Mouse (Mus musculus) frontal cortex, adult 2 months (tissue): ENCODE results near the gene Atat1. TPM values are rescaled to one million over a fixed set of nuclear protein-coding genes. Genes with fewer than 3 reads are reported as not detected.

ENCODE experiments used
- DNase-seq, 2 experiments: peaks; one replicate each; pipeline ENCODE4 v3.0.0; 2022; ENCODE audit warnings: low spot score in 1 of 2; ENCODE audit errors: extremely low spot score in 1 of 2
- polyA plus RNA-seq: library from polyadenylated mRNA; depleted of rRNA; stranded (reverse); fragments of >200 nt; gene quantifications from 2 replicates; pipeline ENCODE4 v1.2.3, GENCODE M21; 2012

Atat1 gene
- polyA plus RNA-seq, 1 experiment: 109 TPM

DNA sequence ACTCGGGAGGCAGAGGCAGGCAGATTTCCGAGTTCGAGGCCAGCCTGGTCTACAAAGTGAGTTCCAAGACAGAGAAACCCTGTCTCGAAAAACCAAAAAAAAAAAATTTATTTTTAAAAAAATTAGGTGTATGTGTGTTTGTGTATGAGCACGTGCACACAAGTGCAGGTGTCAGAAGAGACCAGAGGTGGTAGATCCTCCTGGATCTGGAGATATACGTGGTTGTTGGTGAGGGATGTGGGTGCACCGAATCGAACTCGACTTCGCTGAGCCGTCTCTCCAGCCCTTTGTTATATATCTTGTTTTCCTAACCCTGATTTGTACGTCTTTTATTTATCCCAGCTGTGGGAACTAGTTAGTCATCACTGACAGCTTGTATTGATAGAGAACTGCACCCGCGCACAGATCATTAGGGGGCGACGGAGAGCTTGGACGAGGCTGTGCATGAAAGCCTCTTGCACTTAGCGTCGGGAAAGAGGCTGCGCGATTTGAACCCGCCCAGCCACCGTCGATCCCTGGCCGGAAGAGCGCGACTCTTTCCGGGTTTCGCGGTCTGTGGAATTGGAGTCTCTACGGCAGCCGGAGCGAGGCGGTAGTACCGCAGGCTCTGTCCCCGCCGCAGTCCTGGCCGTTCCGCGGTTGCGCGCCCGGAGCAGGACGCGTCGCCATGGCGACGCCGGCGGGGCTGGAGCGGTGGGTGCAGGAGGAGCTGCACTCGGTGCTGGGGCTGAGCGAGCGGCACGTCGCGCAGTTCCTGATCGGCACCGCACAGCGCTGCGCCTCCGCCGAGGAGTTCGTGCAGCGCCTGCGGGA, 30.4 kb downstream of the Atat1 start, which contains the start of gene Dhx16:
Gene Dhx16, plus strand, starts transcription at position 575 of the 813 bp plus-strand sequence.
- peak; percentile 90 to 97 for DNase-seq

DNA sequence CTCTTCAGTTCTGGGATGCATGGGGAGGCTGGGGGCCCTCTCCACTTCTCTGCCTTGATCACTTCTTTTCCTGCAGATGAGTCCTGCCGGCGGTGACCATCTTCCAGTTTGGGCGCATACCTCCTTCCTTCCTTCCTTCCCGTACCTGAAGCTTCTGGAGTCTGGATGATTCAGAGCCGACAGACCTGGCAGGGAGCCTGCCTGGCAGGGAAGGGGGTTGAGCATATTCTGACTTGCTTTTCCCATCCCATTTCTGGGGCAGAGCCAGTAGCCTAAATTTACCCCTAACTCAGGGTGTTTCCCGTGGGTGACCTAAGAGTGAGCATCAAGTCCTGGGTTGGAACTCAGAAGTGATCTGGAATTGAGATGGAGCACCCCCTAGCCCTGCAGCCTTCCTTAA, 35.2 kb downstream of the Atat1 start:
- peak in 1 of 2 experiments; percentile 81 for DNase-seq

DNA sequence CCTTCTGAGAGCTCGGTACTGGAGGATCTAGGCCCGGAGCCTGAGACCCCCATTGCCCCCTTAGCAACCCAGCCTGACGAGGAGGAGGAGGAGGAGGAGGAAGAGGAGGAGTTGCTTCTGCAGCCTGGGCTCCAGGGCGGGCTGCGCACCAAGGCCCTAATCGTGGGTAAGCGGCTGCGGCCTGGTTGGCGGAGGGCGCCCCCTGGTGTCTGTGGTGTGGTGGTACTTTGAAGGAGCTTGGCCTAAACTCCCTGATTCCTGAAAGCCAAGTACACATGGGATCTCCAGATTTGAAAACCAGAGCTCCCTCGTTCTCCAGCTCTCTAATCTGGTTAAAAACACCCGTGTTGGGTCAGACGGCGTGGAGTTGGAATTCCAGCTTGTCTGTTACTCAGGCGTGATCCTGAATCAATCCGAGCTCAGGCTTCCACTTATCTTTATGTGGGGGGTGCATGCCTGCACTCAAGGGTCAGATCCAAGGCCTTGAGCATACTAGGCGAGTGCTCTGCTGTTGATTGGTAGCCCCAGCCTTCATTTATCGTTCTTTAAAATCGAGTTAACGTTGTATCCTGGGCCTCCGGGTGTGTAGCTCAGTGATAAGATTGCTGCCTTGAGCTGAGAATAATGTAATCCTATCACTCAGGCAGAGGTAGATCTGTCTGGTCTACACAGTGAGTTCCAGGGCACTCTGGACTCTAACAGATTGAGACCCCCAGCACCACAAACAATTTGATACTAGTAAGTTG, 35.9 kb downstream of the Atat1 start:
- peak; percentile 55 to 89 for DNase-seq

DNA sequence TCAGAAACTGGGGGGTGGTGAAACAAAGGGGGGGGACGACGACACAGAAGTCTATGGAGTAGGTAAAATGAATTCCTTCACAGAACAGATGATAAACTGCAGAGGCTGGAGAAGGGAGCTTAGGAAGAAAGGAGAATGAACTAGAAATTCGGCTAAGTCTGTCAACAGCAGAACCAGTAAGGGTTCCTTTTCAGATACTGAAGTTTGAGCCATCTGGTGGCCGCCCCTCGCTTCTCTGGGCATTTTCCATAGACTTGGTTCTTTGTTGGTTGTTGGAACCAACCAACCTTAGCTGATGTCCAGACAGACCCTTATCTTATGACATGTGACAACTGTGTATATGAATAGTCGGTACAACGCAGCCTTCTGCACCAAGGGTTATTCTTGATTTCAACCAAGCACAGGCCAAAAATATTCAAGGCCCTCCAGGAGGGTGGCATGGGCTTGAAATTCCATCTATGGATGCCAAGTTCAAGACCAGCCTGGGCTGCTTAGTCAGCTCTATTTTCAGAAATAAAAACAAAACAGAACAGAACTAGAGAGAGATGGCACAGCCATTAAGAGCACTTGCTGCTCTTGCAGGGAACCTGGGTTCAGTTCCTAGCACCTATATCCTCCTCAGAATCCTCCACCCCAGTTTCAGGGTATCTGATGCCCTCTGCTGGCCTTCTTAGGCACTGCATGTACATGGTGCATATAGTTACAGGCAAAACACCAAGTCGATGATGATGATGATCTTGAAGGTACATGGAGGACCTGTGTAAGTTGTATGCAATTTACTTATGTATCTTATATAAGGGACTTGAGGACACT, 38.8 kb downstream of the Atat1 start:
- no peak for DNase-seq

DNA sequence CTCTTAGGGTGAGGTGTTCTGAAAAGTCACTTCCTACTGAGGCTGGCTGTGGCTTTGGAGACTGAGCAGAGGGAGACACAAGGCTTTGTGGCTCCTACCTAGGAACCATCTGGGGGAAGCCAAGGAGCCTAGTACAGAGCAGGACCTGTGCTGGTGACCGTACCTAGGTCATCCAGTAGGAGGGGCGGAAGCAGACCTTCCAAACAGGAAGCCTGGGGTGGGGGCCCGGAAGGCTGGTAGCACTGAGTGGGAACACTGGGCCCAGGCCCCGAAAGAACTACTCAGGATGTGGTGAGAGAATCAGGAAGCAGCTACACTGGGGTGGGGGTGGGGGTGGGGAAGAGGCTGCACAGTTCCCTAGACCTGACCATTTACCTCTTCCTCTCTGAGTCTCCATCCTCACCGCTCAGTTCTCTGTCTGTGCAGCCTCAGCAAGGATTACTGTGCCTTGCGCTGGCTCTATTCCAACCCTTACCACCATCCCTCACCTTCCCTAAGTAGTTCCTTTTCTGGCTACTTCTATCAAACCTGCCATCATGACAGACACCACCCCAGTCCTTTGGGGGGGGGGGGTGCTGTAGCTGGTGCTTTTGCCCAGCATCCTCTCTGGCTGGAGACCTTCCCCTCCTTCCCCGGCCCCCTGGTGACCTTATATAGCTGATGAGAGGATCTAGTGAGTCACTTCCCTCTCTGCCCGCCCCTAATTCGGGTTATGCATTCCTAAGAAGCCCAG, 39.6 kb downstream of the Atat1 start:
- DNase-seq: peak in 1 of 2 experiments; percentile 24

DNA sequence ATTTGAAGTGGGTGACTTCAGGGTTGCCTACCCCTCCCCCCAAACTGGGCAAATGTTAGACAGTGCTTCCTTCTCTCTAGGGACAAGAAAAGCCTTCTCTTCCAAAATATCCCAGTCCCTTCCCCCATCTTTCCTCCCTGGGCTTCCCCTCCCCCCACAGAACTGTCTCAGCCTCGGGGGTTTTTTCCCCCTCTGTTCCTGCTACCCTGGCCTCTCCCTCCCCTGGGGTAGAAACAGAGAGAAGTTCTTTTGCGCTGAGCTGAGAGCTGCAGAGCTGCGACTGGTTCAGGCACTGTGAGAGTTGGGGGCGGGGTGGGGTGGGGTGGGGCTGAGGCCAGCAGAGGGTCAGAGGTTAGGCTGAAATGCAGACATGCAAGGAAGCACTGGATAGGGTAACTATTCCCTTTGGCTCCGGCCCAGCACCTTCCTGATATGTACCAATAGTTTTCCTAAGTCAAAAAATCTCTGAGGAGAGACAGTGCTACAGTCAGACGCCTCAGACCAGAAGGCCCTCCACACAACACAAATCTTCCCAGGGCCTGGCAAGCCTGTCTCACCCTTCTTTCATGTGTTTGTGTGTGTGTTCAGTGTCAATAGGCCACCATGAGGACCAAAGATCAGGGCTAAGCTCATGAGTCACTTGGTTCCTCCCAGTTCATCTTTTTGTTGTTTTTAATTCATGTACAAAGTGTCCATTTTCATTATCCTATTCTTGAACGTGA, 40.4 kb downstream of the Atat1 start:
- no peak for DNase-seq

DNA sequence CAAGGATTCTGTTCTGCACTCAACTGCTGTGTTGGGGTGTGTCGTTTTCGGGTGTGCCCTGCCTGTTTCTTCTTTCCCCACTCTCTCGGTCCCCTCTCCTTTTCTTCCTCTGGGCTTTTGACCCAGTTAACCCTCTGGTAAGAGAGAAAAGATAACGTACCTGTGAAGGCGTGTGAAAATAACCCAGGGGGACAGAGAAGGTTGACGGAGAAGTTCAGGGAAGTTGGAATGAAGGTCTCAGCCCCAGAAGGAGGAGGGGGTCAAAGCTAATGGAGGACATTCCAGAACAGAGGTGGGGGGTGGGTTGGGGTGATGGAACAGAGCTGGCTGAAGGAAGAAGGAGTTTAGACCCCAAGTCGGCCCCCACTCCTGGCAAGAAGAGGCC, 40.9 kb downstream of the Atat1 start:
- no peak for DNase-seq

DNA sequence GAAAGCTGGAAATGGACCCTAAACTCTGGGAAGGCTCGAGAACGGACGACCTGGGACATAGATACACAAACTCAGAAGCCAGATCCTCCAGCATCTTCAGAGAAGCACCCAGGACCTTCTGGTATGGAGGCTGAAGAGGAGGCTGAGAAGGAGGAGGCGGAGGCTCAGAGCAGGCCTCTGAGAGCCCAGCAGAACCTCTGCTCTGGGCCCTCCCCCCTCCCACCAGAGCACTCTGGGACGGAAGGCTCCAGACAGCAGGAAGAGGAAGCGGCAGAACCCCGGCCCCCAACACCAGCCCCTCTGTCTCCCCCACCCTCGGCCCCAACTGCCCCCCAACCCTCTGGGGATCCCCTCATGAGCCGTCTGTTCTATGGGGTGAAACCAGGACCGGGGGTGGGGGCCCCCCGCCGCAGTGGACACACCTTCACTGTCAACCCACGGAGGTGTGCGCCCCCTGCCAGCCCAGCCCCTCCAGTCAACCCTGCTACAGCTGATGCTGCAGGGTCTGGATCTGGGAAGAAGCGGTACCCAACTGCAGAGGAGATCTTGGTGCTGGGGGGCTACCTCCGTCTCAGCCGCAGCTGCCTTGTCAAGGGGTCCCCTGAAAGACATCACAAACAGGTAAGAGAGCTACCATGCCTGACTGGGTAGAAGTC, 41.6 kb downstream of the Atat1 start:
- DNase-seq: no peak

DNA sequence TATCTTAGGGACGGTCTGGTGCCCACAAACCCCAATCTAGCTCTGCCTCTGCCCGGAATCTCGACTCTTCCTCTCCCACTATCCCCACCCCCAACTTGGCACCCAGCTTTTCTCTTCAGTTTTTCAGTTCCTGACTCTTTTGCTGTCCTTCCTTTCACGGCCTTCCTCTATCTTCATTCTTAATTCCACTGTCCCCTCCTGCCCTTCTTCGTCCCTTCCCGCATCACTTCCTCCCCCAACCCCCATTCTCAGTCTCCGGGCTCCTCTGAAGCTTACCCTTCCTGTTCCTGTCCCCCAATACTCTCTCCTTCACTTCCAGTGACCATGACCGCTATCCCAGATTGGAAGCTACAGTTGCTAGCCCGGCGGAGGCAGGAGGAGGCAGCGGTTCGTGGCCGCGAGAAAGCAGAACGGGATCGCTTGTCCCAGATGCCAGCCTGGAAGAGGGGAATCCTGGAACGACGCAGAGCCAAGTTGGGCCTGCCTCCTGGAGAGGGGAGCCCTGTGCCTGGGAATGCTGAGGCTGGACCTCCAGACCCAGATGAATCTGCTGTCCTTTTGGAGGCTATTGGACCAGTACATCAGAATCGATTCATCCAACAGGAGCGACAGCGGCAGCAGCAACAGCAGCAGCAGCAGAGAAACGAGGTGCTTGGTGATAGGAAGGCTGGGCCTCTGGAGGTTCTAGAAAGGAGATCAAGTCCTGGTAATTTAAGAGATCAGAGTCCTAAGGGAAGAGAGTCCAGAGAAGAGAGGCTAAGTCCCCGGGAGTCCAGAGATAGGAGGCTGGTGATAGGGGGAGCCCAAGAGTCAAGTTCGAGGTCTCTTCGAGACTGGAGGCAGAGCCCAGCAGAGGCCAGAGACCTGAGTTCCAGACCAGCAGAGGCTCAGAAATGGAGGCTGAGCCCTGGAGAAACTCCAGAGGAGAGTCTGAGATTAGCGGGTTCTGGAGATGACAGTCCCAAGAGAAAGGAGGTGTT, 42.7 kb downstream of the Atat1 start:
- peak in 1 of 2 experiments; percentile 30 for DNase-seq

DNA sequence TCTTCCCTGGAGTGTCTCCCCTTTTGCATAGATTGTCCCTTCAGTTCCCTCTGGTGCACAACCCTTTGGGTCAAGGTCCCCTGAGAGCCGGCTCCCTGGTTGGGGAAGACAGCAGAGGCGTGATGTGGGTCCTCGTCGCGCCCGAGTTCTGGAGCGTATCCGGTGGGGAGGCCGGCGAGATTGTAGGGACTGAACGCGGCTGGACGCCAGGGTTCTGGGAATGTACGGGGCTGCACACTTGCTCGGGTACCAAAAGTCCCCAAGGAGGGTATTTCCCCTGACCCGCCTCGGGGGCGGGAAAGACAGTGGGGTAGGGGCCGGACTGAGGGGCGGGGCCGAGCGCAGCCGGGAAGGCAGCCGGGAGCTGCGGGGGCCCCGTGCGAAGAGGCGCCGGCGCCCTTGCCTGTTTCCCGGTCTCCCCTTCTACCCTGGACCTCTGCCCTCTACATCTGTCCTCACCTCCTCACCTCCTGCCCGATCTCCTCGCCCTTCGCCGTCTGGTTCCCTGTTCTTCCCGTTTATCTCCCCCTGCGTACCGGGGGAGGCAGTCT, 43.5 kb downstream of the Atat1 start:
- DNase-seq: peak in 1 of 2 experiments; percentile 23

DNA sequence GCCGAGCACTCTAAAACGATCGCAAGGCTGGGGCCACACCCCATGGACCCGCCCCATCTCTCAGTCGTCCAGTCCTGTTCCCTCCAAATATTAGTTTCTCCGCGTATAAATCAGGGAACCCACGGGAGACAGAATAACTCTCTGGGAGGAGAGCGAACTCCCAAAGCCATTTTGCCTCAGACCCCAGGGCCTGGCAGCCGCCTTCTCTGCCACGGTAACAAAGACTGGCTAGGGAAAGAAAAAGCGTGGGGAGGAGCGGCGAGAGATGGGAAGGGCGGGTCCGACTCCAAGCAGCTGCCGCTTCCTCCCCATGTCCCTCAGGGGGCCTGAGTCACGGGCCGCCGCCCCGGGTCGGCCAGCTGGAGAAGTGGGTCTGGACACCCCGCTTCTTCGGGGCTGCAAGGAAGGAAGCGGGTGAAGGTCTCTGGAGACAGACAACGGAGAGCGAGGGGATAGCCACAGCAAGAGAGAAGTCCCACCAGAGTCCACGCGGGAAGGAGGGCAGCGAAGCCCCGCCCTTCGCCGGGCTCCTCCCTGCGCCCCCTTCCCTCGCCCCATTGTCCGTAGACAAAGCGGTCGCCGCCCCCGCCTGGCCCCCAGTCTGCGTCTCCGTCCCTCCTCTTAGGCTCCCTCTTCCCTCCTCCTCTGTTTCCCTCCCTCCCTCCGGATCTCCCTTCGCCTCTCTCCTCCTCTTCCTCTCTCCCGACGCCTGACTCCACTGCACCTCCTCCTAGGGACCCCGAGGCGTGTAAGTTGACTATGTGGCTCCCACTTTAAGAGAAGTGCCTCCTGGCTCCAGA, 44.2 kb downstream of the Atat1 start, which contains the start of gene Ppp1r18:
Gene Ppp1r18, plus strand, starts transcription at position 113 of the 800 bp plus-strand sequence.
- peak in 1 of 2 experiments; percentile 26 for DNase-seq

DNA sequence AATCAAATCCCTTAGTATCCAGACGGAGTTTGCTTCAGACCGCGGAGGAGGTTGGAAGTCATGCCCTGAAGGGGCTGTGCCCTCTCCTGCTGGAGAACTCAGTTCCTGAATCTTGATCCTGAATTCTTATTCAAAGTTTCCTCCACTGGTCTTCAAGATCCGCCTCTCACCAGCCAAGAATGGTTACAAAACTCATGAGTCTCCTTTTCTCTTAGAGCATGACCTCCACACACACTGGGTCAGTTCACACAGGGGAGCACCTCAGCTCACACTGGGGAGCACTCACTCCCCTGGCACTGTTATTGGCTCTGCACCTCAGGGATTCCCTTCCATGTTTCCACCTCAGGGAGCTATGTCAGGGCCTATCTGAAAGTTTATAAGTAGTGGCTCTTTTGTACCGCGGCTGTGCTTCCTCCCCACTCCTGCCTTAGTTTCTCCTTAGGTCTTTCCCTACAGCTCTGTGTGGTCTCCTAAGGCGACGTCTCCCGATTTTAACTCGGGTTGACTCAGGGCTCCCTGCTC, 45.0 kb downstream of the Atat1 start:
- no peak for DNase-seq

DNA sequence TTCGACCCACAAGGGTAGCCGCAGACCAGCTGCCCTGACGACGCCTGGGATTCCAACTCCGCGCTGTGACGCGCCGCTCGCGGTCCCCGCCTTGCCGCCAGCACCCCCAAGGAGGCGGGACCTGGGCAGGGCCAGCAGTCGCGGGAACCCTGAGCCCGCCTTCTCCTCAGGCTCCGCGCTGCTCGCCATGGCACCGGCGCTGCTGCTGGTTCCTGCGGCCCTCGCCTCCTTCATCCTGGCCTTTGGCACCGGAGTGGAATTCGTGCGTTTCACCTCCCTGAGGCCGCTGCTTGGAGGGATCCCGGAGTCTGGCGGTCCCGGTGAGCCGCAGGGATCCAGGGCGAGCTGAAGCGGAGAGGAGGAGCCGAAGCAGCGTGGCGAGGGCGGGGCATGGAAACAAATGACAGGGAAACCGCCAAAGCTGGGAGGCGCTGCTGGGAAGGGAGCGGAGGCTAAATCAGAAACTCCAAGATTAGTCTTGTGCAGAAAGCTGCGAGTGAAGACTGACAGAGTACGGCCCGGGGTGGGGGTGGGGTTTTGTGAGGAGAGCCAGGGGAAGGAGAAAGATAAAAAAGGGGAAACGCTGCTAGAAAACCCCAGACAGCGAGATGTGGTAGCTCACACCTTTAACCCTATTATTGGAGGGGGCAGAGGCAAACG, 48.5 kb downstream of the Atat1 start, which contains the start of gene Nrm:
Gene Nrm, plus strand, starts transcription at position 121 of the 660 bp plus-strand sequence.
- DNase-seq: peak; percentile 75 to 89

DNA sequence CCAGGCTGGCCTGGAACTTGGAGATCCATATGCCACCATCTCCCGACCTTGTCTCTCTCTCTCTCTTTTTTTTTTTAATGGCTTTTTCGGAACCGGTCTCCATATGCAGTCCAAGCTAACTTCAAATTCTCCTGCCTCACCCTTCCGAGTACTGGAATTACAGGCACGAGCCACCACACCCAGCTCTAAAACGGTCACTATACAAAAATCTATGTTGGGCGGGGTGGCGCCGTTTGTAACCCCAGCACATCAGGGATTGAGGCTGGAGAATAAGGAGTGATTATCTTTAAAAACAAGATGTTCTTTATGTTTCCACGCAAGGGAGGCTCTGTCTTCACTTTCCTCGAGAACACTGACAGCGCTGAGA, 49.1 kb downstream of the Atat1 start:
- no peak for DNase-seq

DNA sequence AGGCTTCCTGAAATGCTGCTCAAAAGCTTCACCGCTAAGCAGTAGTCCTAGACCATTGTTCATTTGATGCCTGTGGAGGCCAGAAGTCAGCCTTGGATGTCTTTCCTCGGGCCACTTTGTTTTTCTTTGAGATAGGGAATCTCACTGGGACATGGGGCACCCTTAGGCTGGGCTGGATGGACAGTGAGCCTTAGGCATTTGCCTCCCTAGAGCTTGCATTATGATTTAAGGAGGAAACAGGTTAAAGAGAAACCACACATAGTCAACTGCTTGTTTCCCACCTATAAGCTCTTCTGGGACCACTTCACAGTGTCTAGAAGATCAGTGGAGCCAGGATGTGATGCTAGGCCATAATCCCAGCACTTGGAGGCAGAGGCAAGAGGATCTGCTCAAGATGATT, 50.0 kb downstream of the Atat1 start:
- no peak for DNase-seq

DNA sequence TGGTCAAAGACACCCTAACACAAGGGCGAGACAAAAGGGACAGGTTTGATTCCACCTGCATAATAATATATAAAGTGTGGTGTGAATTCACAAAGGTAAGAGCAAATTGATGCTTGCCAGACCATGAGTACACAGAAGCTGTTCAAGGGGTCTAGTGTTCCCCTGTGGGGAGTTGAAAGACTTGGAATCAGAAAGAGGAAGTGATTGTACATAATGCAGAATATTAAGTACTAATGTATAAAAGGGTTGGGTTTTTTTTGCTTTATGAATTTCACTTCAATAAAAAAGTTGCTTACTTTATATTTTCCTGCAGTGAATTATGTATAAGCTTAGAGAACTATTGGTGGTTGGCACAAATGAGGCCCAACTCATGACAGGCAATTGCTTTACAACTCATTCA, 50.5 kb downstream of the Atat1 start:
- no peak for DNase-seq
